Mouse (Mus musculus): ENCODE measurements around the gene Il13. TPM values are rescaled to one million over a fixed set of nuclear protein-coding genes. Genes with fewer than 3 reads are reported as not detected.

The Il13 gene
- polyA plus RNA-seq, 1 experiment from 2014 or later = not detected

DNA sequence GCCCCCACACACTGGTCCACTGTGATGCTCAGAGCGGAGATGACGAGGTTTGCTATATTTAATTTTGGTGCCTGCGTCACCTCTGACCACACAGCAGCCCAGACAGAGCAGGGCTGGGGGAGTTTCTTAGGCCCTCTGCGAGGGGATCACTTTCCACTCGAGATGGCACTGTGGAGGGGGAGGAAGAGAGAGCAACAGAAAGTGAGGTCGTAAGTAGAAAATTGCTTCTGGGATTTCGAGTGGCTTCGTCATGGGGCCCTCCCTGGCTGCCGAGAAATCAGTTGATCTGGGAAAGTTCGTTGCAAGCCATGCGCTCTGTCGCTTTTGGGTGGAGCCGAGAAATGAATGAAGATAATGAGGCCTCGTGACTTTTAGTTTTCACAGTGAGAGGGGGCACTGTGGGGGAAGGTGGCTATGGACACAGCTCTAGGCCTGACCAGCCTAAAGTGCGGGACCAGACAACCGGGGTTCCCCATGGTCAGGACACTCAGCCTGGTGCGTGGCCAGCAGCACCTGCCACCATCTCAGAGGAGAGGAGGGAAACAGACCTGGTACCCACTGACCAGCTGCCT, 7.6 kb downstream of the Il13 start:
- Histone ChIP-seq H3K27me3 (no peaks in the 10 kb centered on the region), H3K4me3 (no peak overlapping the region), H3K36me3 (no peaks in the 10 kb centered on the region), H3K9ac (0 out of 2 replicates have a peak overlapping the region, but pooled peaks have one; percentile 11), H3K4me1 (0 out of 2 replicates have a peak, but pooled peaks cover 6% of the 10 kb centered on the region), H3K27ac (no peak overlapping the region), H3K9me3 (no peaks in the 10 kb centered on the region), H3K4me2 (no peak overlapping the region)
- 62% methylated on average over 17 of the region's 17 CpGs for WGBS
- no peak for ATAC-seq (ENCODE audit: insufficient number of reproducible peaks, insufficient read depth, low FRiP score, low TSS enrichment, low read depth)

DNA sequence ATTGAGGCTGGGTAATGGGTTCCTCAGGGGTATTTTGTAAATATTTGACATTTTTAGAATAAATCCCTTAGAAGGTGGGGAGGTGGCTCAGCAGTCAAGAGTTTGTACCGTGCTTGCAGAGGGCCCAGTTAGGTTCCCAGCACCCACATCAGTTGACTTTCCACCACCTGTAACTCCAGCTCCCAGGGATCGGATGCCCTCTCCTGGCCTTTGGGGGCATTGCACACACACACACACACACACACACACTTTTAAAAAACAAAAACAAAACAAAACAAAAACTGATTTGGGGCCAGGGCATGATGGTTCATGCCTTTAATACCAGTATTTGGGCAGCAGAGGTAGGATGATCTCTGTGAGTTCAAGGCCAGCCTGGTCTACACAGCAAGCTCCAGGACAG, 10.4 kb downstream of the Il13 start:
- H3K27ac ChIP-seq = no peak overlapping the region
- no peaks in the 10 kb centered on the region for H3K9me3 ChIP-seq
- H3K4me1 ChIP-seq = 0 out of 2 replicates have a peak, but pooled peaks cover 6% of the 10 kb centered on the region
- no peak overlapping the region for H3K9ac ChIP-seq
- WGBS = 94% methylated on average over 2 of the region's 2 CpGs
- ATAC-seq (ENCODE audit: insufficient number of reproducible peaks, insufficient read depth, low FRiP score, low TSS enrichment, low read depth) = no peak
- H3K27me3 ChIP-seq = no peaks in the 10 kb centered on the region
- no peak overlapping the region for H3K4me3 ChIP-seq
- no peak overlapping the region for H3K4me2 ChIP-seq
- no peaks in the 10 kb centered on the region for H3K36me3 ChIP-seq

DNA sequence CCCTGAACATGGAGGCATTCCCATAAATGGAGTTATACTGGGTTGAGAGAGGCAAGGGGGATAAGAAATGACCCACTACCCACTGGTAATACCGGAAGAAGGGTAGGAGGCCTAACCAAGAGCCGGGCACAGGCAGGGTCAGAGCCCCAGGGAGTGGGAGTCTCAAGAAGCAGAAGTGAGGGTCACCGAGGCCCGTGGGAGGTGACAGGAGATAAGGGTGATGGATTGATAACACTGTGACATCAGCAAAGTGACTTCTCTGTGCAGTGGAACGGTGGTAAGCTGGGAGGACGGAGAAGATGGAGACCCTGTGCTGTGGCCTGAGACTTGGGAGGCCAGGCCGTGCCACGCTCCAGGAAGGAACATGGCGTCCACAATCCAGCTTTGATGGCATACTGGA, 10.9 kb downstream of the Il13 start:
- Histone ChIP-seq H3K27ac (no peak overlapping the region), H3K27me3 (no peaks in the 10 kb centered on the region), H3K4me2 (no peak overlapping the region), H3K36me3 (no peaks in the 10 kb centered on the region), H3K4me1 (0 out of 2 replicates have a peak, but pooled peaks cover 6% of the 10 kb centered on the region), H3K4me3 (no peak overlapping the region), H3K9ac (no peak overlapping the region), H3K9me3 (no peaks in the 10 kb centered on the region)
- 92% methylated on average over 9 of the region's 9 CpGs for WGBS
- no peak for ATAC-seq (ENCODE audit: insufficient number of reproducible peaks, insufficient read depth, low FRiP score, low TSS enrichment, low read depth)

DNA sequence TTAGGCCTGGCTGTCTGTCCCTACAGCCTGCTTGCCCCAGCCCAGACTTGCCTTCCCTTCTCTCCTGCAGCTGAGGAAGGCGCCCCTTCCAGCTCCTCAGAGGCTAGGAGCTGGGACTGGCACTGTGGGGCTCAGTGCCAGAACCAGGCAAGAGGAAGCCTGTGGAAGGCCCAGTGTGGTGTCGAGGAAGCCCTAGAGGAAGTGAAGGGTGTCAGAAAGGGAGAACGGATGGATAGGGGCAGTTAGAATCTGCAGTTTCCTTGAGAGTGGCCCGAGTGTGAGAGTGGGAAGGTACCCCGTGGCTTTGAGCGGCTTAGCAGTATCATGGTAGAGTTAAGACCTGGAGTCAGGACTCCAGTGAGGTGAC, 12.1 kb downstream of the Il13 start:
- no peaks in the 10 kb centered on the region for H3K9me3 ChIP-seq
- no peaks in the 10 kb centered on the region for H3K27me3 ChIP-seq
- WGBS = 81% methylated on average over 6 of the region's 6 CpGs
- H3K4me2 ChIP-seq = no peak overlapping the region
- ATAC-seq (ENCODE audit: insufficient number of reproducible peaks, insufficient read depth, low FRiP score, low TSS enrichment, low read depth) = no peak
- no peak overlapping the region for H3K4me3 ChIP-seq
- H3K9ac ChIP-seq = no peak overlapping the region
- no peak overlapping the region for H3K27ac ChIP-seq
- H3K36me3 ChIP-seq = no peaks in the 10 kb centered on the region
- H3K4me1 ChIP-seq = 0 out of 2 replicates have a peak, but pooled peaks cover 6% of the 10 kb centered on the region

DNA sequence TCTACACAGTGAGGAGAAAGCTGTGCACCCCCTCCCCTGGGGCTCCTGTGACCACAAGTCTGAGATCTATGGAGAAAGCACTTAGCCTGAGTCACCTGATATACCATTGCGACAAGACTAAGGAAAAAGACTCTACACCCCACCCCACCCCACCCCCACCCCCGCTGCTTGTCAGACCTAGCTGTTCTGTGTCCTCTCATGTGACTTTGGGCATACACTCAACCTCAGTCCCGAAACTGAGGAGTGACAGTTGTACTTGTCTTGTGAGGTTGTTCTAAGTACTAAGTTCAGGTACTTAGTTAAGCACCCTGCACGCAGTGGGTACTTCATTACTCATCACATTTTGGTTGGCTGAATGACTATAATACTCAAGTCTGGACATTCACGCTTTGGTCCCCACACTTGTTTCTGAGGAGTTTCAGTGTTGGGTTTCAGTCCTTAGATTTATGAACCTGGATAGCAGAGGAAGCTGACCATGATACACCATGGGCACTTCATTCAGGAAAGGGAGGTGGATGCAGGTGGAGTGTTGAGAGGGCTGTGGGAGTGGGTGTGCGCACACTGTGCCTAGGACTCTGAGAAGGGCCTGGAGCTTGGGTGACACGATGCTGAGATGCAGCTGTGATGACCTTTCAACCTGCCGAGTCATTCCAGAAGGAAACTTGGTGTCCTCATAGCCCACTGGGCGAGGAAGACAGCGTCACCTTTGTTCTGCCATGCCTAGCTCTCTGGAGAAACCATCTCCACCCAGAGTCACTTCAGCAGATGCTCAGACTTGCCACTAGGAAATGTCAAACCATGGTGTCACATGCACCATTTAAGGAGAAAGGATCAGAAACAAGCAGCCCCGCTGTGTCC, 12.7 kb downstream of the Il13 start:
- Histone ChIP-seq H3K9ac (no peak overlapping the region), H3K27ac (no peak overlapping the region), H3K4me2 (no peak overlapping the region), H3K27me3 (no peaks in the 10 kb centered on the region), H3K36me3 (no peaks in the 10 kb centered on the region), H3K4me1 (0 out of 2 replicates have a peak, but pooled peaks cover 3% of the 10 kb centered on the region), H3K4me3 (no peak overlapping the region), H3K9me3 (no peaks in the 10 kb centered on the region)
- ATAC-seq (ENCODE audit: insufficient number of reproducible peaks, insufficient read depth, low FRiP score, low TSS enrichment, low read depth) = no peak
- 82% methylated on average over 11 of the region's 11 CpGs for WGBS

DNA sequence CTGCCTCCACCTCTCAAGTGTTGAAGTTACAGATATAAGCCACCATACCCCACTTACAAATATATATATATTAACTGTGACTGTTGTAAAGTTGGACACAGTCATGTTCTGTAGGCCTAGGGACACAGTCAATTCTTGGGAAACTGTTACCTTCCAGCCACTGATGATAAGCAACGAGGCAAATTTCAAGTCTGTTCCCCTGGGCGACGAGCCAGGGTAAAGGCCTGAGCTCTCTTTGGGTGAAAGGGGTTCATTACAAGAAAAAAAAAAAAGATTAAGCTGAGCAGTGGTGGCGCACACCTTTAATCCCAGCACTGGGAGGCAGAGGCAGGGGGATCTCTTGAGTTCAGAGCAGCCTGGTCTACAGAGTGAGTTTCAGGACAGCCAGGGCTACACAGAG, 14.4 kb downstream of the Il13 start:
- H3K4me1 ChIP-seq = no peaks in the 10 kb centered on the region
- WGBS = 86% methylated on average over 4 of the region's 4 CpGs
- no peak overlapping the region for H3K27ac ChIP-seq
- no peak overlapping the region for H3K4me2 ChIP-seq
- no peaks in the 10 kb centered on the region for H3K9me3 ChIP-seq
- H3K36me3 ChIP-seq = no peaks in the 10 kb centered on the region
- no peaks in the 10 kb centered on the region for H3K27me3 ChIP-seq
- no peak overlapping the region for H3K4me3 ChIP-seq
- H3K9ac ChIP-seq = no peak overlapping the region
- ATAC-seq (ENCODE audit: insufficient number of reproducible peaks, insufficient read depth, low FRiP score, low TSS enrichment, low read depth) = no peak

DNA sequence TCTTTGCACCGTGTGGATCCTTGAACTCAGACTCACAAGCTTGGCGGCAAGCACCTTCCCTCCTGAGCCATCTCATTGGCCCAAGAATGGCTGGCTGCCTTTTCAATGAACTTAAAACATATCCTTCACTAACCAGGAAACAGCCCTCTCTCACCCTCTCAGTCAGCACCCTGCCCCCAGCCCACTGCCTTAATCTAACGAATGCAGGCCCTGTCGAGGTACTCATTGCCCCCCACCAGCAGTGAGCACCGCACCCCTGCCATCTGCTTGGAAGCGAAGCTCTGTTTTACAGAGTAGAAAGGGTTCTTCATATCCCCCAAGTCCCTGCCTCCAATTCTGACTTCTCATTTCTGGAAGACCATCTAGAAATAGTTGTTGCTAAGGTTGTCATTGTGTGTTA, 15.1 kb downstream of the Il13 start:
- no peak for ATAC-seq (ENCODE audit: insufficient number of reproducible peaks, insufficient read depth, low FRiP score, low TSS enrichment, low read depth)
- H3K27me3 ChIP-seq = no peaks in the 10 kb centered on the region

DNA sequence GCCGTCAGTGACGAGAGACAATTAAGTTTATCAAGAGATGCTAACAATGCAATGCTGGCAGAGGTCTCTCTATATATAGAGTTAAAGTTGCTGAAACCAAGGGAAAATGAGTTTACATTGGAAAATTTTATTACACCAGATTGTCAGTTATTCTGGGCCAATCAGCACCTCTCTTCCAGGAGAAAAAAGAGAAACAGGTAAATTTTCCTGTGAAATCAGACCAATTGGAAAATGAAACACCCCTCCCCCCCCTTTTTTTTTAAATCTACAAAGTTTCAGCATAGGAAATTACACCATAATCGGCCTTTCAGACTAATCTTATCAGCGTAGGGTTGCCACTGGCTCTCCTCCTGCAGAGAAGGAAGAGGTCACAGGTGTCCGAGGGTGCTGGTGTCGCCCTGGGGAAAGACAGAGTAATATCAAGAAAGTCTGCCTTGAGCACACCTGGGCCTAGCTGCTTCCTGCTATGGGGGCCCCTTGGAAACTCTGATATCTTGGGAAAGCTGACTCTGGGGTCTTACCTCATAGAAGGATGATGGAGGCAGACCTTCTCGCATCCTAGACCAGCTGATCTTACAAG, 15.8 kb downstream of the Il13 start, which contains the start of gene Il4:
TSS of gene Il4 (minus strand) at position 51 of the 580 bp plus-strand sequence.
- H3K9me3 ChIP-seq = no peaks in the 10 kb centered on the region
- H3K4me3 ChIP-seq = no peak within 1 kb of the TSS
- H3K9ac ChIP-seq = no peak within 1 kb of the TSS
- no peak for ATAC-seq (ENCODE audit: insufficient number of reproducible peaks, insufficient read depth, low FRiP score, low TSS enrichment, low read depth)
- no peaks in the 10 kb centered on the region for H3K36me3 ChIP-seq
- no peaks in the 10 kb centered on the region for H3K4me1 ChIP-seq
- H3K4me2 ChIP-seq = no peak within 1 kb of the TSS
- H3K27me3 ChIP-seq = no peaks in the 10 kb centered on the region
- 79% methylated on average over 7 of the region's 7 CpGs for WGBS
- H3K27ac ChIP-seq = no peak within 1 kb of the TSS

More for the DNA sequence above, 15.1 kb downstream of the Il13 start:
- no peak overlapping the region for H3K4me2 ChIP-seq
- 71% methylated on average over 6 of the region's 6 CpGs for WGBS
- H3K9ac ChIP-seq = no peak overlapping the region
- H3K27ac ChIP-seq = no peak overlapping the region
- no peaks in the 10 kb centered on the region for H3K4me1 ChIP-seq
- H3K9me3 ChIP-seq = no peaks in the 10 kb centered on the region
- H3K4me3 ChIP-seq = no peak overlapping the region
- H3K36me3 ChIP-seq = no peaks in the 10 kb centered on the region

DNA sequence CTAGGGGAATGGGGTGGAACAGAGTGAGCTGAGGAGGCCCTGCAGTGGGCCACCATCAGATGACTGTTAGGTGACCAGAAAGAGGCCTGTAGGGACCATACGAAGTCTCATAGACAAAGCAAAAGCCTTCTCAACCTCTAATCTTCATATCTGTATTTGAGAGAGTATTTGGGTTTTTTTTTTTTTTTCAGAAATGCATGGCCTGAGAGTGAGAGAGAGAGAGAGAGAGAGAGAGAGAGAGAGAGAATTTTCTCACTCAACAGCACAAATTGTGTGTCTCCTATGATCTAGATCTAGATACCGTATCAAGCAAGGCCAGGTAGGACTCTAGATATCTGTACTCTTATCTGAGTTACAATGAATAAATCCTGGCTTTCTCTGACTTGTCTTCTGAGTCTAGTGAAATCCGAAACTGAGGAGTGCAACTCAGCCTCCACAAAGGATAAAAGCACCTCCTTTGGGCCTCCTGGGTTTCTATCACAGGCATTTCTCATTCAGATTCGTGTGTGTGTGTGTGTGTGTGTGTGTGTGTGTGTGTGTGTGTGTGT, 16.9 kb downstream of the Il13 start:
- Histone ChIP-seq H3K27ac (no peak overlapping the region), H3K9me3 (no peaks in the 10 kb centered on the region), H3K27me3 (no peaks in the 10 kb centered on the region), H3K36me3 (no peaks in the 10 kb centered on the region), H3K4me3 (no peak overlapping the region), H3K9ac (no peak overlapping the region), H3K4me2 (no peak overlapping the region), H3K4me1 (no peaks in the 10 kb centered on the region)
- ATAC-seq (ENCODE audit: insufficient number of reproducible peaks, insufficient read depth, low FRiP score, low TSS enrichment, low read depth) = no peak
- WGBS = 57% methylated on average over 4 of the region's 4 CpGs

DNA sequence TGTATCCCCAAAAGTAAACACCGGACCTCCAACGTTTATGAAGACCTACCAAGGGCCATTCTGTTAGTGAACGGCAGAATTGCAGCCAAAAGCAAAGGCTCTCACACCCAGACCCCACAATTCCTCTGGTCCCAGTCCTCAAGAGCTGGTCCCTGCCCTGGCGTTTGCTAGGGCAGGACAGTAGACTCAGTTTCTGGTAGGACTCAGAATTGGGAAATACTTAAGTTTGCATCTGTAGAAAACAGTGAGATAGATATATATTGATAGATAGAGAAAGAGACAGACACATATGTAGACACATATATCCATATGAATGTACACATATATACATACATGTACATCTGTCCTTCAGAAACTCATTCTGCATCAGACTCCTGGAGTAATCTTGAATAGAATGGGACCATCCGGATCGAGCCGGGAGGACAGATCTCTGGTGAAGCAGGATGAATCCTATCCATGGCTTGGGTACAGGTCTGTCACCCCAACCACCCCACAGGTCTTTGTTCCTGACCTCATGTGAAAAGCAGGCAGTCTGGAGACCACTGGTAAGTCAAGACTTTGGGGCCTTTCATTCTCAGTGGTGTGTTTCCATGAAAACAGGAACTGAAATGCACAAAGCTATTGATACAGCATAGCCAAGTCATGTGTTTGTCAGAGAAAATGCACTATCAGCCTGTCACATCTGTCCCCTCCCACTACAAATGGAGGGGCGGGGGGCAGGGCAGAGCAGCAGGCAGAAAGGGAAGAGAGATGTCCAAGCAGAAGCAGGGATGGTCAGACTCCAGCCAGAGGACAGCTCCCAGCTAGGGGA, 17.5 kb downstream of the Il13 start:
- Histone ChIP-seq H3K4me1 (no peaks in the 10 kb centered on the region), H3K36me3 (no peaks in the 10 kb centered on the region), H3K27ac (no peak overlapping the region), H3K4me3 (no peak overlapping the region), H3K9me3 (no peaks in the 10 kb centered on the region), H3K9ac (no peak overlapping the region), H3K4me2 (no peak overlapping the region), H3K27me3 (no peaks in the 10 kb centered on the region)
- no peak for ATAC-seq (ENCODE audit: insufficient number of reproducible peaks, insufficient read depth, low FRiP score, low TSS enrichment, low read depth)
- 77% methylated on average over 8 of the region's 8 CpGs for WGBS

DNA sequence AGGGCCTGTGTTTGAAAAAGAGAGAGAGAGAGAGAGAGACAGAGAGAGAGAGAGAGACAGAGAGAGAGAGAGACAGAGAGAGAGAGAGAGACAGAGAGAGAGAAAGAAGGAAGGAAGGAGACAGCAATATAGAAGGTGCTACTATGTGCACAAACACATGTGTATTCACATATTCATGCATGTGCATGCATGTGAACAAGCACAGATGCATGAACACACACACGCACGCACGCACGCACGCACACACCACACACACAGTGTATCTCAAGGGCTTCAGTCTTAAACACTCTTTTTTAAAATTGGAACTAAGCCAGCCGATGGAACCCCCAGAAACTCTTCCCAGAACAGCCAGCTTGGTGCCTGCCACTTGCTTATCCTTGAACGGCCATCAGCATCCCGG, 18.9 kb downstream of the Il13 start:
- WGBS = 92% methylated on average over 8 of the region's 8 CpGs
- H3K9ac ChIP-seq = no peak overlapping the region
- H3K27ac ChIP-seq = no peak overlapping the region
- H3K4me1 ChIP-seq = no peaks in the 10 kb centered on the region
- H3K27me3 ChIP-seq = no peaks in the 10 kb centered on the region
- no peak overlapping the region for H3K4me3 ChIP-seq
- no peaks in the 10 kb centered on the region for H3K36me3 ChIP-seq
- no peaks in the 10 kb centered on the region for H3K9me3 ChIP-seq
- no peak for ATAC-seq (ENCODE audit: insufficient number of reproducible peaks, insufficient read depth, low FRiP score, low TSS enrichment, low read depth)
- no peak overlapping the region for H3K4me2 ChIP-seq

All from embryonic facial prominence, embryonic 13.5 days (tissue).